Mouse (Mus musculus): ENCODE measurements around the gene Akt2.
"Not testable (repeated sequence)": the region's sequence is repeated elsewhere in the genome, so short reads cannot be mapped to it uniquely, and the experiment has no call there.

Gene Akt2

DNA sequence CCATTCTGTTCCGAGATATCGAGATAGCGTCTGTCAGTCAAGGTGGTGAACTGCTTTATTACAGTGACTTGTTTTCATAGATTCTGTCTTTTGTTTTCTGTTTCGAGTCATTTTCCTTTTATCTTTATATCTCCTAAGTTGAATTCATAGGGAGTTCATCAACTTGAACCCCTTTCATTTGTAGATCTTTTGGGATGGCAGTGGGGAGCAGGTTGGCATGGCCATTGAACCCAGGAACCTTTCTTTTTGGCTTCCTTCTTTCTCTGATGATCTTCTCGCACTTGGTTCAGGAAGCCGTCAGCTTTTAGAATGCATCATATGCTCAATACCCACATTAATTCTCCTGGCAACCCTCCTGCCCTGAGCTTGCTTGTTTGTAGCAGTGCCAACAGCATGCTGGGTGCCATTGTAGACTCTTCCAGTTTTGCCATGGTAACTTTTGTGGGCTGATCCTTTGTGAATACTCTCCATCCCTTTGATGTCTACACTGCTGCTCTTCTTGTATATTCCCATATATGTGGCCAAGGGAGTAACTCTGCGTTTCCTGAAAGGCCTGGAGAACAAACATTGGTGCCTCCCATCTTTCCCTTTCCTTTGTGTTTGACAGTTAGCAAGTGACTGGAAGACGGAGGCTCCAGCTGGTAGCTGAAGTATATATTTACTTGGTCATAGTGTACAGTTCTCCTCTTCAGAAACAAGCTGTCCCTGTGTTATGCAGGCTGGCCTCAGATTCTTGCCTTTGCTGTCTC lies 22.6 kb downstream of the Akt2 start:
- no peak for DNase-seq (ENCODE audit: low spot score)

DNA sequence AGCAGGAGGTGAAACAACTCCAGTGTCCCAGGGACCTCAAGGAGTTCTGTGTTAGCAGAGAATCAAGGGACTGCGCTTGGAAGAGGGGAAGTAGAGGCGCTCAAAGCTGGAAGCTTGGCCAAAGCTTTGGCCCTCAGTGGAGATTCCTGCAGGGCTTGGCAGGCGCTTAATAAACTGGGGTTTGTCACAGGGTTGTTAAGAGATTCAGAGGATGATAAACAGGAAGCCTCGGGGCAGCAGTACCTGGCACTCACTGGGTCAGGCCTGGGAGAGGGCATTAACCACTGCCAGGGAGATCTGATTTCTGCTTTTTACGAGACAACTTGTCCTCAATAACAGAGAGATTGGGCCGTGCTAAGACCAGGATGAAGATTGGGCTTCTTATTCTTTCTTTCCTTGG lies 29.7 kb downstream of the Akt2 start:
- DNase-seq (ENCODE audit: low spot score), result no peak

DNA sequence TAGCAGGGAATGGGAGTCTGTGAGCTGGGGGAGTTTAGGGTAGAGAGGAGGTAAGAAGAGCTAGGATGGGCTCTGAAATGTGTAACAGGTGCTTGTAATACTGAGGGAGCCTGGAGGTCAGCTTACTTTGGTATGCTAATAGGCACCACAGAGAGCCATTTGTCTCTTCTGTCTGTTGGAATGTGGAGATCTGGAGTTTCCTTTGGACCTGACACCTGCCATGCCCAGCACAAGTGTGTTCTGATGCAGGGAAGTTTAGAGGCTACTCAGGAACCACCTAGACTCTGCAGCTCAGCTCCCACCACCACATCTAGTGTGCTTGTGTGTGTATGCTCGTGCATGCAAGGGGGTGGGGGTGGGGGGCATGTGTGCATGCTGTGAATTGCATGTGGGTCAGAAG lies 30.9 kb downstream of the Akt2 start:
- DNase-seq (ENCODE audit: low spot score), result no peak

DNA sequence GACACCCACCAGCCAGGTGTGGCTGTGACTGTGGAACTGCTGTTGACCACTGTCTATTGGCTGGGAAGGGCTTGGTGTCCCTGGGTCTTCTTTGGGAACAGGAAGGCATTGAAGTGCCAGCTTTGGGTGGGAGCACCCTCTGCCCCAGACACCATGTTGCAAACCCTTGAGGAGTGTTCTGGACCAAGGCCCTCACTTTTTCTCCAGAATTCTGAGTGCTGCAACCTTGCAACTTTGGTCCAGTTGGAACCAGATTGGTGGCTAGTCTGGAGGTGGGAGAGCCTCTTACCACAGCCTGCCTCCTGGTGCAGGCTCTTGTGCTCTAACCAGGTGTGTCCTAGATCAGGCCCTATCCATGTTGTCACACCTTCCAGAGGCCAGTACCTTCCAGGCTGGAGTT lies 33.6 kb downstream of the Akt2 start:
- peak; percentile 78 for DNase-seq (ENCODE audit: low spot score)

DNA sequence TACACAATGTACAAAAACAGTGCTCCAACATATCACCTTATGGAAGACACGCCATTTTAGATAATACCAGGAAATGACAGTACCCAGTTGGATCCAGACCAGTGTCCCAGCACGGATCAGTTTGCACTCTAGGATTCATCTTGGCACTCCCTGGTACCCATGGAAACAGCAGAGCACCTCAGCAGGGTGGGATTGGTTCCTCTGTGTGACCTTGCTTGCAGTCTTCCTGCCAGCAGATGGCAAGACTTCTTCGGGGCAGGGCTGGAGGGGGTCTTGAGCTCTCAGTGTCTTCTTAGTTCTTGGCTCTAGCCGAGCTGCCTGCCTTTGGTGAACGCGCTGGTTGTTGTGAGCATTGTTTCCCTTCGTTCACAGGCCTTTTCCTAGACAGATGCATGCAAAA lies 36.4 kb downstream of the Akt2 start:
- no peak for DNase-seq (ENCODE audit: low spot score)

DNA sequence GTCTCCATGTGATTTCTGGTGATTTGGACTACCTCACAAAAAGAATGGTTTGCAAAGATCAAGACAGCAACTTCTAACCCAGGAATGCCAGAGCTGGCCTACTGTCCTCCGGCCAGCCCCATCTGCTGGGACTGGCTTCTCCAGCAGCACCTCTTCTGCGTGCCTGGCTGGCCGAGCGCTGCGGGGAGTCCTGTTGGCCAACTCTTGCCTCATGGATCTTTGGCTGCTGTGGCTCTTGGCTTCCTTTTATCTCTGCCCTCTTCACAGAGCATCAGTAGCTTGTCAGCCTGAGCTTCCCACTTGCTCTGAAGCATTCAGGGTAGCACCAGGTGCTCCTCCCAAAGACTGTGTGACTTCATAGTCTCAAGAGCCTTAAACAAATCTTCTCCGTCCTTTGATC lies 36.8 kb downstream of the Akt2 start:
- DNase-seq (ENCODE audit: low spot score), result no peak

DNA sequence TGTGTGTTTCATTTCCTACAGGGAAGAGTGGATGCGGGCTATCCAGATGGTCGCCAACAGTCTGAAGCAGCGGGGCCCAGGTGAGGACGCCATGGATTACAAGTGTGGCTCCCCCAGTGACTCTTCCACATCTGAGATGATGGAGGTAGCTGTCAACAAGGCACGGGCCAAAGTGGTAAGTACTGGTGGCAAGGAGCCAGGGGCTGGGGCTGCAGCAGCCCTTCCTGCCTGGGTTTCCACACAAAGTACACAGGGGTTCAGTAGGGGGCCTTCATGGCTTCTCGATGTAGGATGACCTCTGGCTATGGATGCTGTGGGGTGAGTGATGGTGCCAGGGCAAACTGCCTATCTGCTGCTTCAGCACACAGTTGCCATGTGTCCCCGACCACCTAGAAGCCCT lies 37.5 kb downstream of the Akt2 start:
- not testable (repeated sequence) for DNase-seq (ENCODE audit: low spot score)

DNA sequence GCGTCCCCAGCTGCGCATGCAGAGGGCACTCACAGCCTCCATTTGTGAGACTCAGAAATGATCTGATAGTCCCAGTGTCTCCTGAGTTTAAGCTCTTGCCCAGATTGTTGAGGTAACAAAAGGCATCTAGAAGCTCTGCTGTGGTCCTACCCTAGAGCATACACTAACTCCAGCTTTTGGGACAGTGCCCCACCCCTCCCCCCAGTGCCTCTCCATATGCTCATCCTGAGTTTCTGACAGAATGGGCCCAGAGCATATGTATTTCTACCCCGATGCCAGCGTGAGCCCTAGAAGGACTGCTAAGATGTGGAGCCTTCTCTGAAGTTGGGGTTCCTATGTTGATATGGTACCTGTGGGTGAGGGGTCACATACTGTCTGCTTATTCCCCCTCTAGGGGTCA lies 40.1 kb downstream of the Akt2 start:
- no peak for DNase-seq (ENCODE audit: low spot score)

DNA sequence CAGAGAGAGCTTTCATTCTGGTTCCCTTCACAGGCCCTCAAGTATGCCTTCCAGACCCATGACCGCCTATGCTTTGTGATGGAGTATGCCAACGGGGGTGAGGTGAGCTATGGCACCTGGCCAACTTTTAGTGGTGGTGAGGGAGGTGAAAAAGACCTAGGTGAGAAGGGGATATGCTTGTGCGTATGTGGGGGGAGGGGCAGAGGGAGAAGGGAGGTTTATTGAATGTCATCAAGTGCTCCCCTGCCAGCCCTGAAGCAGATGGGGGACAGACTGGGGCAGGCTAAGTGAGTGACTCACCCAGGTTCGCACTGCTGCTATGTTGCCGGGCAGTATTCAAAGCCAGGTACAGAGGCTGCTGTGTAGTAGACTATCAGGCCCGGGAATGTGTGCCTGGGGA lies 41.8 kb downstream of the Akt2 start:
- no peak for DNase-seq (ENCODE audit: low spot score)

DNA sequence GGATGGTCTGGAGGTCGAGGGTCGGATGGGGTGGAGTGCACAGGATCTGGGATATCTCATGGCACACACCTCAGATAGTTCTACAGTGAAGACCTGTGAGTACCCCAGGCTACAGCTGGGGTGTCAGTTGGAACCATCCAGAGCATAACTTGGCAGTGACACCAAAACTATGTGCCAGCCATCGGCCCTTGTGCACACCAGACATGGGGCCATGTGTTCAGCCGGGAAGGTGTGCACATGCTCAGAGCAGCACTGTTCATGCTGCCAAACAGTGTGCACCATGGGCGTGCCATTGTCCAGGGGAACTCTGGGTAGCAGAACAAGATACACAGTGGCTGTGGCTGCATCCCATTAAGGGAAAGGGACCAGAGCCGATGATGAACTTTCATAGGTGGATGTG lies 43.3 kb downstream of the Akt2 start:
- no peak for DNase-seq (ENCODE audit: low spot score)

DNA sequence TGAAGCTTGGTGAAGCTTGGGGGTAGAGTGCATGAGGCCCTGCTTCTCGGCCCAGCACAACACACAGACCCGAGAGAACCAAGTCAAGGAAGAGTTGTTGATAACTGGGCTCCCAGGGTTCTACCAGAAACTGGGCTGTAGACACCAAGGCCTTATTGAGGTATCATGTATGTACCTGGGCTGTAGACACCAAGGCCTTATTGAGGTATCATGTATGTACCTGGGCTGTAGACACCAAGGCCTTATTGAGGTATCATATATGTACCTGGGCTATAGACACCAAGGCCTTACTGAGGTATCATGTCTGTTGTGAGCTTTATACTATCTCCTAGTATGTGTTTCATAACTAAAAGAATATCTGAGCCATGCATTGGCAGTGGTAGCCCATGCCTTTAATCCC lies 43.7 kb downstream of the Akt2 start:
- DNase-seq (ENCODE audit: low spot score), result not testable (repeated sequence)

DNA sequence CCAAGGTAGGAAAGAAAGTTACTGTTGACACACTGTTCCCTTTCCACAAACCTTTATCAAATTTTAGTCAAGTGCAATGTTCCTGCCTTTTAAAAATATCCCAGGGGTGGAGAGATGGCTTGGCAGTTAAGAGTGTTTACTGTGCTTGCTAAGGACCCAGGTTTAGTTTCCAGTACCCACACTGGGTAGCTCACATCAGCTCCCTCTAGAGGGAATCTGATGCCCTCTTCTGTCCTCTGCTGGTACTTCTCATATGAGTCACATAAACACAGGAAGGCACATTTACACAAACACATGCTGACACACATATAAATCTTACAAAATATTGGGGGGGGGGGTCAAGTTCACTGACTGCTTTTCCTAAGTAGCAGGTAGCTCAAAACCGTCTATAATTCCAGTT lies 53.1 kb downstream of the Akt2 start:
- DNase-seq (ENCODE audit: low spot score), result no peak

DNA sequence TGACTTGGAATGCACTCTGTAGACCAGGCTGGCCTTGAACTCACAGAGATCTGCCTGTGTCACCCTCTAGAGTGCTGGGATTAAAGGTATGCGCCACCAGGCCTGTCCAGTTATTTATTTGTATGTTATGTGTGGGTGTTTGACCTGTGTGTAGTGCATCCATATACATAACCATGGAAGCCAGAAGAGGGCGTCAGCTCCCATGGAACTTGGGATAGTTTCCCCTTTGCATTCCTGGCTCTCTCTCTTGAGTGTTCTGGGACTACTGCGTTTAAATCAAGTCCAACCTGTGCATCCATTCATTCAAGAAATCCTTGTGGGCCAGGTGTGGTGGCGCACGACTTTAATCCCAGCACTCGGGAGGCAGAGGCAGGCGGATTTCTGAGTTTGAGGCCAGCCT lies 55.2 kb downstream of the Akt2 start:
- DNase-seq (ENCODE audit: low spot score), result no peak

DNA sequence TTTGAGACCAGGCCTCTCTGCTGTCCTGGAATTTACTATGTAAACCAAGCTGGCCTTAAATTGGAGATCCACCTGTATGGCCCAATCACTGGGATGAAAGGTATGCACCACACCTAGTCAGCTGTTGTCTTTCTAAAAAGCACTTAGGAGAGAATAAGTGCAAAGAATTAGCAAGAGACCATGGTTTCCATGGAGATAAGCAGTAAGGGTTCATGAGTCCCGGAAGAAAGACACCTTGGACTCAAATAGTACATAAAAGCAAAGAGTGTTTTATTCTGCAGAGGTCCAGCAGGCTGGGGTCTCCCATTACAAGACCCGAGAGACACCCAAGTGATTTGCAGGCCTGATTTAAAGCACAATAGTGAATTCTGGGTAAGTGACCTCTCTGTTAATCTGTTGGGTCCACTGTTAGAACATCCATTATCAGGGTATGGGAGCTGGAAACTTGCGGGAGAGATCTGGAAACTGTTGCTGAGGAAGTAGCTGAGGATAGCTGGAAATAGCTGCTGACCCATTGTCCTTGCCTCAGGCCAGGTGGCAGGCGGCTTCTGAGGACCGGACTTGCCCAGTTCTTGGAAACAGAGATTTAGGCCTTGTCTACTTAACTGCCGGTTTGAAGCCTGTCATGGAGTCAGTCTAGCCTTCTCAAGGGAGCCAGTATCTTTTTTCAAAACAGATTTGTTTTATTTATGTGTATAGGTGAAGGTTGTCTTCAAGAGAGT lies 56.1 kb downstream of the Akt2 start:
- no peak for DNase-seq (ENCODE audit: low spot score)

DNA sequence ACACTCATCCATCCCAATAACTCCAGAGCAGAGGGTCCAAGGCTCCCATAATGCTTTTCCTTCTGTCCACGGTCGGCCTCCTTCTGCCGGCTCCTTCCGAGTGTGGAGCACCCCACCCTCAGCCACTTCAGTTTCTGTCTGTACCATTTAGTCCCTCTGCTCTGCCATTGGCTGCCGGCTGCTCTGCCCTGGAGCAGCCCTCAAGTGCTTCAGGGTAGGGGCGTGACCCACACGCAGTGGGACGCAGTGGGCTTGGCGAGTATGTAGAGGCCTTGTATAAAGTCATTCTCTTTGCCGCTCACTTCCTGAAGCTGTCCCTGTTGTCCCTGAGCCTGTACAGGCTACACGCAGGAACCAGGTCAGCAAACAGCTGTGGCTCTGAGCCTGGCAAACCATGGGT lies 58.4 kb downstream of the Akt2 start:
- DNase-seq (ENCODE audit: low spot score), result no peak

DNA sequence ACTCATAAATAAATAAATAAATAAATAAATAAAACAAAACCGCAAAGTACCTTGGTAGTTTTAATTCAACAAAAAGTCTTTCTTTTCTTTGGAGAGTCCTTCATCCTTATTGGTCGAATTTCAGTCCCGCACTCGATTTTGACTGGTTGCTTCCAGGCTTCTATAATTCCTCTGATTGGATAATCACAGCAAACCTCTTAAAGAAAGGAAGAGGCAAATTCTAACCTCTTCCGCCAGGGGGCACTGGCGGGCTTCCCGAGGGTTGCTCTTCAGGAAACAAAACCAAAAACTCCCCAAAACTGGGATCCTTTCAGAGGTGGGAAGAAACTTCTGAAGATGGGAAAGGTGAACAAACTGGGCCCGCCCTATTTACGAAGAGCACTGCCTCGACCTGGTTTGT lies 59.6 kb downstream of the Akt2 start:
- DNase-seq (ENCODE audit: low spot score), result peak; percentile 81

DNA sequence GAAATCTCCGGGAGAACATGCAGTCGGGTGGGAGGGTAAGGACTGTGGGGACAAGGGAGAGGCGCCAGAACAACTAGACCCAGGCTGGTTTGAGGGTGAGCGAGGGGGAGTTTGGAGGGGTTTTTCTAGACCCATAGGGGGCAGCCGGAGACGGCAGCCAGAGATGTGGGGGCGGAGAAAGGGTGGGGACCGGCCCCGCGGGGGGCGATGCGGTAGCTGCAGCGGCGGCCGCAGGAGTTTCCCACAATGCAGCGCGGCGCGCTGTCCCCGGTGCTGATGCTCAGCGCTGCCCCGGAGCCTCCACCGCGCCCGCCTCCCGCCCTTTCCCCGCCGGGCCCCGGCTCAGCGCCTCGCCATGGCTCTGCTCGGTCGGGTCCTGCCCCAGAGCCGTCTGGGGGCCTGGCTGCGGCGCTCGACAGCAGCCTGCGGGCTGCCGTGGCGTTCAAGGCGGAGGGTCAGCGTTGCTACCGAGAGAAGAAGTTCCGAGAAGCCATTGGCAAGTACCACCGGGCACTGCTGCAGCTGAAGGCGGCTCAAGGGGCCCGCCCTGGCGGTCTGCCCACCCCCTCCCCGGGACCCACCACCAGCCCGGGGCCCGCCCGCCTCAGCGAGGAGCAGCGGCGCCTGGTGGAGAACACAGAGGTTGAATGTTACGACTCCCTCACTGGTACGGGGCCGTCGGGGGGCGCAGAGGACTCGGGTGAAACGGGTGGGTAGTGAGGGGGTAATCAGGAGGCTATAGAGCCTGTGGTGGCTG lies 62.5 kb downstream of the Akt2 start, which contains the start of gene Ttc9b:
Gene Ttc9b, plus strand, starts transcription at position 235 of the 757 bp plus-strand sequence.
- no peak for DNase-seq (ENCODE audit: low spot score)

DNA sequence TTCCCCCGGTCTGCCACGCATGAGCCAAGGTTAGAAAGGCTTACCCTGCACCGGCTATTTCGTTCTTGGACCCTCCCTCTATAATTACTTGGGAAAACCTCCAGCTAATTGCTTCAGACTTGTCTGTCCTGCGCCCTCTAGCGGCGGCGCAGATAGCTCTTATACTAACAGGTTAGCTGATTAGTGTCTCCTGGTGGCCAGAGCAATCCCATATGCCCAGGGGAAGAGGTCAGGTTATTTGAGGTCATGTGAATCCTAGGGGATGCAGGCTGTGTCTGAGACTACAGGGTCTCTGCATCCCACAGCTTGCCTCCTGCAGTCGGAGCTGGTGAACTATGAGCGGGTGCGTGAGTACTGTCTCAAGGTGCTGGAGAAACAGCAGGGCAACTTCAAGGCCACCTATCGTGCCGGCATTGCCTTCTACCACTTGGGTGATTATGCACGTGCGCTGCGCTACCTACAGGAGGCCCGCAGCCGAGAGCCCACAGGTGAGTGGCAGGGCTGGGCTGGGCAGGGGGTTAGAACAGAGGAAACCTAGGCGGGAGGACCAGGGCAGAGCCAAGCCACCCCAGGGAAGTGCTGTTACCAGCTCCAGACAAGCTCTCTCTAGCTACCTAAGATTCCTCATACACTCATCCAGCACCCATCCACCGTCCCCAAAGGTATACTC lies 63.4 kb downstream of the Akt2 start:
- no peak for DNase-seq (ENCODE audit: low spot score)

DNA sequence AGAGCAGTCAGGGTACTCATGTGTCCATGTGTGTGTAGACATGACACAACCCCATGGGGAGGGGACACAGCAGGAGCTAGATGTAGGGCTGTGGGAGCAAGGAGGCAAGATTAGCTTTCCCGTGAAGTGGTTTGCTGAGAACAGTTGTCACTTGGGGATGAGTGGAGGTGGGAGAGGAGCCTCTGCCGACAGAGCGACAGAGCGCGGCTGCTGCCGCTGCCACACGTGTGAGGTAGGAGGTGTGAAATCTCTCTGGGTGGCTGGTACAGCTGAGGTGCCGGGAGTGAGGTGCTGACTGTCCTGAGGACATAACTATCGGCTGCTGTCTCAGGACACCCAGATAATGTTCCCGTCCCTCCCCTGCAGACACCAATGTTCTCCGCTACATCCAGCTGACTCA lies 64.2 kb downstream of the Akt2 start:
- DNase-seq (ENCODE audit: low spot score), result no peak

DNA sequence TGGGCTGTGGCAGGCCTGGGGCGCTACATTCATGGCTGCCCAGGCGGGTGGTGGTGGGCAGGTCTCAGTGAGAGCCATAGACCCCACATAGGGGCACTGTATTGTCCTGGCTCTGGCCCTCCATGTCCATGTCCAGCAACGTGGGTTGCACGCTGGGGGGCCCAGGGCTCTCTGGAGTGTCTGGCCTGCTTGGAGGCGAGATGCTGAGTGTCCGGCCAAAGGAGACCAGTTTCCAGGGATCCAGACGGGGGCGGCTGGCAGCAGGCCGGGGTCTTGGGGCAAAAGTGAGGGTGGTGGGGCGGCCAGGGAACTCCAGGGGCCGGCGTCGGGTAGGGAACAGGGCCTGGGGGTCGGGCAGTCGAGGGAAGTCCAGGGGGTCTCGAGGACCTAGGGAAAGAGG lies 65.2 kb downstream of the Akt2 start:
- no peak for DNase-seq (ENCODE audit: low spot score)

DNA sequence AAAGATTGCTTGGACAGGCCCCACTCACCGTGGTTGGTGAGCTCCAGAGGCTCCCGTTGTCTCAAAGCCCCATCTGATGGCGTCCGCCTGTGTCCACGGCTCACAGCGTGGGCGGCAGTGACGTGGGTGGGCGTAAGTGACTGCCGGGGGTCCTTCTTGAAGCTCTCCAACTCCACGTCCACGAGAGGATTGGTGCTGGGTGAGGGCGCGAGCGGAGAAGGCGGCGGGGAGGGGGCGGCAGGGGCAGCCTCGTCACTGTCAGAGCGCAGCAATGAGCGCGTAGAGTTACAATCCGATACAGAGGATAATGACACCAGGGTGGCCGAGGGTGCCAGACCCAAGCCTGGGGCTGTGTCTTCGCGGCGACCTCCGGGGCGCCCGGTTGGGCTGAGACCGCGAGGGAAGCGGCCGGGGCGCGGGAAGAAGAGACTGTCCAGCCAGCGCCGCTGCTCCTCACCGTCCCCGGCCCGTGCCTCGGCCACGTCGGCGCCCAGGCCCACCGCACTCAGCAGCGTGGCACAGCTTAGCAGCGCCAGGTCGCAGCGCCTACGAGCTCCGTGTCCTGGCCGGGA lies 66.6 kb downstream of the Akt2 start:
- no peak for DNase-seq (ENCODE audit: low spot score)
